Comparison of ENCODE assay signal across 13 mouse cellular contexts in genomic region chr2:115688282-115688681, GRCm38 (mm10).
A peak's percentile ranks its signal among the peaks of the same experiment; 100 is the strongest.
DNase-seq lines count a peak whose midpoint lies in the region; ATAC-seq and TF ChIP-seq lines count a peak whose summit lies in the region.
"Had no signal": no experiment of that assay in that cellular context is flagged by ENCODE, and none has a peak within 500 bp of the region (broad histone marks: within the 10 kb centered on the region; RNA-seq: fewer than 3 reads in every experiment).

No protein-coding gene starts in this region.

- 80% methylated on average over 6 of the region's 6 CpGs for WGBS in embryonic facial prominence, embryonic 14.5 days
- 90% methylated on average over 6 of the region's 6 CpGs for WGBS in embryonic facial prominence, embryonic 10.5 days
- 43% methylated on average over 6 of the region's 6 CpGs for WGBS in hindbrain, postnatal 0 days
- WGBS in midbrain, embryonic 13.5 days: 58% methylated on average over 6 of the region's 6 CpGs

- H3K27me3 ChIP-seq in embryonic facial prominence, embryonic 14.5 days (replicated peaks; ENCODE audit: control insufficient read depth, insufficient read depth, low read length): no peaks in the 10 kb centered on the region
- no peaks in the 10 kb centered on the region for H3K27me3 ChIP-seq in embryonic facial prominence, embryonic 10.5 days (replicated peaks; ENCODE audit: low read depth, poor library complexity, severe bottlenecking)
- no peaks in the 10 kb centered on the region for H3K27me3 ChIP-seq in hindbrain, postnatal 0 days (ENCODE audit: insufficient read depth, low read length)
- no peaks in the 10 kb centered on the region for H3K27me3 ChIP-seq in midbrain, embryonic 13.5 days
- H3K27me3 ChIP-seq: embryonic facial prominence, embryonic 13.5 days; lung, embryonic 15.5 days; Patski had no signal

- peak; percentile 27 for DNase-seq in embryonic facial prominence, embryonic 14.5 days (ENCODE audit: low spot score)
- DNase-seq in embryonic facial prominence, embryonic 10.5 days (ENCODE audit: low spot score): no peak
- DNase-seq in embryo, embryonic 11 days: peak; percentile 22
- DNase-seq in hindbrain, postnatal 0 days (ENCODE audit: low spot score): peak; percentile 63
- no peak for DNase-seq in gastrocnemius, postnatal 10 days
- DNase-seq in heart, postnatal 36 days: no peak
- no peak for DNase-seq in kidney, adult 9 months
- DNase-seq: kidney, postnatal 4 days had no signal

- no peaks in the 10 kb centered on the region for H3K9me3 ChIP-seq in embryonic facial prominence, embryonic 14.5 days (ENCODE audit: control insufficient read depth, low read length)
- H3K9me3 ChIP-seq in embryonic facial prominence, embryonic 10.5 days: no peaks in the 10 kb centered on the region
- H3K9me3 ChIP-seq in hindbrain, postnatal 0 days (ENCODE audit: low read length): no peaks in the 10 kb centered on the region
- H3K9me3 ChIP-seq in midbrain, embryonic 13.5 days: no peaks in the 10 kb centered on the region
- H3K9me3 ChIP-seq: embryonic facial prominence, embryonic 13.5 days; lung, embryonic 15.5 days had no signal

- intact Hi-C loops in heart, postnatal 36 days (cut with DNase I): no loop called here

- H3K36me3 ChIP-seq in embryonic facial prominence, embryonic 14.5 days (ENCODE audit: control insufficient read depth, insufficient read depth, low read length): no peaks in the 10 kb centered on the region
- peaks cover 4% of the 10 kb centered on the region; the same call in 1 of the 2 replicates for H3K36me3 ChIP-seq in embryonic facial prominence, embryonic 10.5 days (replicated peaks)
- no peaks in the 10 kb centered on the region for H3K36me3 ChIP-seq in hindbrain, postnatal 0 days (ENCODE audit: insufficient read depth, low read length)
- no peaks in the 10 kb centered on the region for H3K36me3 ChIP-seq in midbrain, embryonic 13.5 days
- H3K36me3 ChIP-seq: embryonic facial prominence, embryonic 13.5 days; lung, embryonic 15.5 days had no signal

- ATAC-seq in embryonic facial prominence, embryonic 14.5 days (ENCODE audit: low read depth): peak; percentile 60; the same call in 1 of the 2 replicates
- ATAC-seq in hindbrain, postnatal 0 days: peak; percentile 69; the same call in 1 of the 2 replicates
- peak; percentile 79 for ATAC-seq in midbrain, embryonic 13.5 days
- ATAC-seq: Patski had no signal

- no peak for TF ChIP-seq CTCF in hindbrain, postnatal 0 days (IDR thresholded peaks at IDR 0.05; ENCODE audit: low read depth)

- no peak overlapping the region for H3K9ac ChIP-seq in embryonic facial prominence, embryonic 14.5 days (ENCODE audit: low read depth, low read length)
- no peak overlapping the region for H3K9ac ChIP-seq in hindbrain, postnatal 0 days (replicated peaks; ENCODE audit: low read length)
- no peak overlapping the region for H3K9ac ChIP-seq in midbrain, embryonic 13.5 days (replicated peaks)
- H3K9ac ChIP-seq: embryonic facial prominence, embryonic 13.5 days; lung, embryonic 15.5 days had no signal

- no peak overlapping the region for H3K27ac ChIP-seq in embryonic facial prominence, embryonic 14.5 days (replicated peaks; ENCODE audit: low read depth, low read length)
- H3K27ac ChIP-seq in embryonic facial prominence, embryonic 10.5 days (replicated peaks): no peak overlapping the region
- no peak overlapping the region for H3K27ac ChIP-seq in hindbrain, postnatal 0 days
- no peak overlapping the region for H3K27ac ChIP-seq in midbrain, embryonic 13.5 days
- H3K27ac ChIP-seq: embryonic facial prominence, embryonic 13.5 days; lung, embryonic 15.5 days had no signal

- no peaks in the 10 kb centered on the region for H3K4me1 ChIP-seq in embryonic facial prominence, embryonic 14.5 days (ENCODE audit: control insufficient read depth, insufficient read depth, low read length)
- no peaks in the 10 kb centered on the region for H3K4me1 ChIP-seq in embryonic facial prominence, embryonic 10.5 days
- no peaks in the 10 kb centered on the region for H3K4me1 ChIP-seq in hindbrain, postnatal 0 days (ENCODE audit: insufficient read depth, low read length)
- H3K4me1 ChIP-seq in midbrain, embryonic 13.5 days (replicated peaks): peaks cover 3% of the 10 kb centered on the region; the same call in 1 of the 2 replicates
- H3K4me1 ChIP-seq: embryonic facial prominence, embryonic 13.5 days; lung, embryonic 15.5 days had no signal

- no peak overlapping the region for H3K4me2 ChIP-seq in embryonic facial prominence, embryonic 14.5 days (ENCODE audit: low read depth, low read length)
- no peak overlapping the region for H3K4me2 ChIP-seq in hindbrain, postnatal 0 days (ENCODE audit: low read depth, low read length)
- H3K4me2 ChIP-seq in midbrain, embryonic 13.5 days (replicated peaks): no peak overlapping the region
- H3K4me2 ChIP-seq: embryonic facial prominence, embryonic 13.5 days; heart, embryonic 11.5 days; lung, embryonic 15.5 days had no signal

- no peak overlapping the region for H3K4me3 ChIP-seq in embryonic facial prominence, embryonic 14.5 days (ENCODE audit: low read depth, low read length)
- H3K4me3 ChIP-seq in embryonic facial prominence, embryonic 10.5 days: no peak overlapping the region
- H3K4me3 ChIP-seq in hindbrain, postnatal 0 days (ENCODE audit: low read length): no peak overlapping the region
- no peak overlapping the region for H3K4me3 ChIP-seq in midbrain, embryonic 13.5 days (replicated peaks)
- H3K4me3 ChIP-seq: embryonic facial prominence, embryonic 13.5 days; lung, embryonic 15.5 days had no signal

Comparison
In these comparisons a context has a peak if more than half of its experiments do, and no peak if none do; other contexts are left out.
1. DNase-seq: peak in embryonic facial prominence, embryonic 14.5 days (single experiment), embryo, embryonic 11 days (single experiment) and hindbrain, postnatal 0 days (single experiment); none in embryonic facial prominence, embryonic 10.5 days (single experiment), gastrocnemius, postnatal 10 days (single experiment), heart, postnatal 36 days (0 of 2) and kidney, adult 9 months (single experiment).
2. Peak in every context shown above with its lines, with median percentiles within 50 percentile points of each other: ATAC-seq.